Mouse (Mus musculus): Measurements from ENCODE around the gene Zrsr1.
A peak's percentile ranks its signal among the peaks of the same experiment; 100 is the strongest.

Zrsr1 gene

DNA sequence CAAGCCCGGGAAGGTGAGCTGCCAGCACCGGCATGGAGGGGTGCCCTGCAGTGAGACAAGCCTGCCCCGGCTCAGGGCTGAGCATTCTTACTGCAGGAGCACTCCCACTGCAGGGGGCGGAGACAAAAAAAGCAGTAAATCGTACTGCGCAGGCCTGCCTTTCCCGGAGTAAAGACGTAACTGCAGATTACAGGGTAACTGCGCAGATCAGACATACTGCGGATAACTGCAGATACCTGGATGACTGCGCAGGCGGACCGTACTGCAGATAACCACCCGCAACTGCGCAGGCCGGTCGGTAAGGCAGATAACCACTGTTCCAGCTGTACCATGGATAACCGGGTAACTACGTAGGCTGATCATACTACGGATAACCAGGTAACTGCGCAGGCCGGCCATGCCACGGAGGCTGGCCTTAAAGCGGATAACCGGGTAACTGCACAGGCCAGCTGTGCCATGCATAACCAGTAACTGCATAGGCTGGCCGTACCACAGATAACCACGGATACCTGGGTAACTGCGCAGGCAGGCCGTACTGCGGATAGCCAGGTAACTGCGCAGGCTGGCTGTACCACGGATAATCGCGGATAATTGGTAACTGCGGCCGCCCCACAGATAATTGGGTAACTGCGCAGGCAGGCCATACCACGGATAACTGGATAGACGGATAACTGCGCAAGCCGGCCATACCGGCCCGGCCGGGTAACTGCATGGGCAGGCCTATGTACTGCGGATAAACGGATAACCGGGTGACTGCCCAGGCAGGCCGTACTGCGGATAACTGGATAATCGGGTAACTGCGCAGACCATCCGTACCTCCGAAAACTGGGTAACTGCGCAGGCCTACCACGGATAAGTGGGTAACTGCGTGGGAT is at the start of gene Zrsr1:
Gene Zrsr1 (plus strand): TSS at position 171 of the 875 bp plus-strand sequence.
- peak; percentile 45 for DNase-seq (ENCODE audit: extremely low spot score)

DNA sequence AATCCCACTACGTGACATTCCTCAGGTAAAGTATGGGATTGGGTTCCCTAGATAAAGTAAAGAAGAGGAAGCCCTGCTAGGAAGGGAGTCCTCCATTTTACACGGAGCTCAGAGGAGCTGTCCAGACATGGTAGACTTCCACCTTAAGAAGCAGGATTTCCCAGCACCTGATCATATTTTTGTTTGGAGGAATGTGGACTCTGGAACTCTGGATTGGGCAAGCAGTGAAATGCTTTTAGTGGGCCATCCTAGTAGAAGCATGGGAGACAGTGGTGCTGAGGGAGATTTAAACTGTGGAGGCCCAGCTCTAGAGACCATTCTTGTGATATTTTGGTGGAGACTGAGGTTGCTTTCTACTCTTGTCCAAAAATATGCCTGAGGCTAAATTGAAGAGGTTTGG is 49.3 kb upstream of the Zrsr1 start:
- no peak for DNase-seq (ENCODE audit: extremely low spot score)

DNA sequence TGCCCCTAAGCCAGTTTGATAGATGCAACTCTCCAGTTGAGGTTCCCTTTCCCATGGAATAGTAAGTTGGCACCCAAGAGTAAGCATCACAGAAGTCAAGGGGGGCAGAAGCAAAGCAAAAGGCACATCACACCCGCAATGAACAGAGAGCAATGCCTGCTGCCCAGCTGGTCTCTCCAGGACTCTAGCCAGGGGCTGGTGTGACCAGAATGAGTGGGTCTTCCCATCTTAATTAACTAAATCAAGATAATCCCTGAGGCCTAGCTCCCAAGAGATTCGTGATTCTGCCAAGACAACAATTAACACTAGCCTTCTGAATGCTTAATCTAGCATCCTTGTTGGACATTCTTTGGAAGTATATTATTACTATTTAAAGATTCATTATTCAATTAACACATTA is 48.2 kb upstream of the Zrsr1 start:
- no peak for DNase-seq (ENCODE audit: extremely low spot score)

DNA sequence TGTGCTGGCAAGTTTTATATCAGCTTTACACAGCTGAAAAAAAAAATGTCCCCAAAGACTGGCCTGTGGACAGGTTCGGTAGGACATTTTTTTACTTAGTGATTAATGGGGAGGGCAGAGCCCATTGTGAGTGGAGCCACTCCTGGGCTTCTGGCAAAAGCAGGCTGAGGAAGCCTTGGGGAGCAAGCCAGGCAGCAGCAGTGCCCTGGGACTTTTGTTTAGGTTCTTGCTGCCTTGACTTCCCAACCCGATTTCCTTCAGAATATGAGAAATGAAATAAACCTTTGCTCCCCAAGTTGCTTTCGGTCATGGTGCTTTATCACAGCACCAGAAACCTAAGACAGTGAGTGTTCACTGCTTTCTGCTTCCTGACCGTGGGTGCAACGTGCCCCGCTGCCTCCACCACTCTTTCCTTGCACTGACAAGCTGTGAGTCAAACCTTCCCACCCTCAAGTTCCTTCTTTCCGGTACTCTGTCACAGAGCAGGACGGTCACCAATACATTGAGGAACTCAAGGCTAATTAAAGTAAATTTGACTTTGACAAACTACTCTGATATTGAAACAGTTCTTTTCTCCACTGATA is 43.1 kb upstream of the Zrsr1 start:
- DNase-seq (ENCODE audit: extremely low spot score): no peak

DNA sequence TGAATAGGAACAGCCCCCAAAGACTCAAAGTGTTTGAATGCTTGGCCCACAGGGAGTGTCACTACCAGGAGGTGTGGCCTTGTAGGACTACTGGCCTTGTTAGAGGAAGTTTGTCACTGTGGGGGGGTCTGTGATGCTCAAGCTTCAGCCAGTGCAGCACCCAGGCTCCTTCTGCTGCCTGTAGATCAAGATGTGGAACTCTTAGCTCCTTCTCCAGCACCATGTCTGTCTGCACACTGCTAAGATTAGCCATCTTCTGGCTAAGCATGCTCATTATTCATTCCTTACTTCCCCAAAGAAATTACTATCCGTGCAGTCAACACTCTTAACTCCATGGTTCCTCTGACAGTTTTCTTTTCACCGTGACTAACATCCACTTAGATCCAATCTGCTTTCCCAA is 41.7 kb upstream of the Zrsr1 start:
- DNase-seq (ENCODE audit: extremely low spot score): no peak

DNA sequence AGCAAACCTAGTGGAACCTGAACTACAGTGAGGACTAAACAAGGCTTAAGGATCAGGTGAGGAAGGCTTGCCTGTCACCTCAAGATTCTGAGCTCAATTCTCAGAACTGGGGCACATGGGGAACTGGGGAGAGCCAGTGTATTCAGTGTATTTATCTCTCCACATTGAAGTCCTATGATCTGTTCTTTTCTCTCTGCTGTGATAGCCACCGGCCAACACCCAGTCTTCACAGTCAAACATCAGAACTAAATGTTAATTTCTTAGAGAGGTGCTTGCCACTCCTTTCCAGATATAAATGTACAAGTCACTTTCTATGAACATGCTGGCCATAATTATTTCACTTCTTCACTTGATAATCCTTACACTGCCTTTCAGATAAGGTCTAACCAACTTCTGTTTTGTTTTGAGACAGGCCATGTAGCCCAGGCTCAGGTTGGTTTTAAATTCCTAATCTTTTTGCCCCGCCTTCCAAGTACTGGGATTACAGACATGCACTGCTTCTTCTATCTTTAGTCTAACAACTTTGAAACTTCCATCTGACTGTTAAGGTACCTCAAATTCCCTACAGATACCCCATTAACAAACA is 40.4 kb upstream of the Zrsr1 start:
- DNase-seq (ENCODE audit: extremely low spot score): no peak

DNA sequence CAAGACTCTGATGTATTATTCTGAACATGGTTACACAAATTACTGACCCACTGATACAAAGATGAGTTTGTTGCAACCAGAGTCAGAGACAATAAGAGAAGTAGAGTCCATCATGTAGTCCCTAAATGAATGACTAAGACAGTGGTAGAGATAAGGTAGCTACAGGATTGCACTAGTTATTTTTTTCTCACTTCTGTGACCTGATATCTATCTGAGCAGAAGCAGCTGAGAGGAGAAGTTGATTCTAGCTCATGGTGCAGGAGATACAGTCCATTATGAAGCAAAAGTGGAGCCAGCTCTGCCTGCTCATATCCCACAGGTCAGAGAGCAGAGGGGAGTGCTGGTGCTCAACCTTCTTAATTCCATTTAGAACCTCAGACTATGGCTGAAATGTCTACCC is 39.6 kb upstream of the Zrsr1 start:
- no peak for DNase-seq (ENCODE audit: extremely low spot score)

DNA sequence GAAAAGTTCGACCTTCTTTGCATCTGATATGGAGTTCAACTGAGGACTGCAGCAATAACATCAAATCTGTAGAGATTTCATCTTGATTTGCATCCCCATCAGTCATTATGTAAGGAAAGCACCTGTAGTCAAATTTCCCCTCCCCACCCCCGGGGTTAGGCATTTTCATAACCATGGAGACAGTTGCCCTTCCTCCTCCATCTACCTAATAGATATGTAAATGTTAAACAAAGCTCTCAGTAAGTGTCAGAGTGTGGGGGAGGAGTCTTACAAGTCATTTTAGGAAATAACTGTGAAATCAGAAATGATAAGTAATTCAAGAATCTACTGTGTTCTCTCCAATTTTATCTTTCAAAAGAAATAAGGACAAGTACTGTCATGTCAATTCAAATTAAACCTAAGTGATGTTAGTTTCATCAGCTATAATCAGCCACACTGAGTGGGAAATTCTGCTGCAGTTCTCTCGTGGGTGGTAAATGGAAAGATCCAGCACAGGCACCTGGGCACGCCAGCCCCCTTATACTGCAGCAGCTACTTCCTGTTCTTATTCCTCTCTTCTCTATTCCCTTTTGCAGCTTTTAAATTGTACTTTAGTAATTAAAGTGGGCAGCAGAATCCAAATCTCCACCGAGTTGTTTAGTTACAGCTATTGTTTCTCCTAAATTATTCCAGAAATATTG is 35.2 kb upstream of the Zrsr1 start:
- DNase-seq (ENCODE audit: extremely low spot score): no peak

DNA sequence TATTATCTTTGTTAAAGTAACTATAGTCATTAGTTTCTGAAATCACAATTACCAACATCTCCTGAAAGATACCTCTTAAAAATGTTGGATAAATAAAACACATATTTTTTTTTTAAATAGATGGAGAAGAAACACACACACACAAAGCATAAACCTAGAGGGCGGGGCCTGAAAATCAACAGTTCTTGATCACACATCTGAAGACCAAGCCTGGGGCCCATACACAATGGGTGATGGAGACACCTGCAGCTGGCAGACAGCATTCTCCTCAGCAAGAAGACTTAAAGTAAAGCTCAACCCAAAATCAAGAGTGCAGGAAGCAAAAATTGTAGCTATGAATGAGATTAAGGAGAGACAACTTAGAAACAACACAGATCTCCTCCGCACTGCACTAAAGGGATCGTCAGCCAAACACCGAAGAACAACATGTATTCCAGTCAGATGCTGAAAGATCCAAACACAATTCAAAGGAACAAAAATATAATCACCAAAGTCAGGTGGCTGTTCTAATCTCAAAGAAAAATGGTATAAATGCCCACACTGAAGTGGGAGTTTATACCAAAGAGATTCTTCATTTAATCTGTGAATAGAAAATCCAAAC is 34.0 kb upstream of the Zrsr1 start:
- DNase-seq (ENCODE audit: extremely low spot score): no peak

DNA sequence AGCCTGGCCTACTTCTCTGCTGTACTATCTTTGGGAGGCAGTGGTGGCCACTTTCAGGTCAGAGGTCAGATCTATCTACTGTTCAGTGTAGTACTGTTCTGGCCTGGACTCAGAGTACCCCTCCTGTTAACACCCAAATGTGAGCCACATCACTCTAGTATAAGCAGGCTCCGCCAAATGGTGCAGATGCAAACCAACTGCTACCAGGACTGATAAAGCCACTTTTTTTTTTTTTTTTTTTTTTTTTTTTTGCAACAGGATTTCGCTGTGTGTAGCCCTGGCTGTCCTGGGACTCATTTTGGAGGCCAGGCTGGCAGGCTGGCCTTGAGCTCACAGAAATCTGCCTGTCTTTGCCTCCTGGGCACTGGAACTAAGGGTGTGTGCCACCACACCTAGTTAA is 32.8 kb upstream of the Zrsr1 start:
- DNase-seq (ENCODE audit: extremely low spot score): no peak

DNA sequence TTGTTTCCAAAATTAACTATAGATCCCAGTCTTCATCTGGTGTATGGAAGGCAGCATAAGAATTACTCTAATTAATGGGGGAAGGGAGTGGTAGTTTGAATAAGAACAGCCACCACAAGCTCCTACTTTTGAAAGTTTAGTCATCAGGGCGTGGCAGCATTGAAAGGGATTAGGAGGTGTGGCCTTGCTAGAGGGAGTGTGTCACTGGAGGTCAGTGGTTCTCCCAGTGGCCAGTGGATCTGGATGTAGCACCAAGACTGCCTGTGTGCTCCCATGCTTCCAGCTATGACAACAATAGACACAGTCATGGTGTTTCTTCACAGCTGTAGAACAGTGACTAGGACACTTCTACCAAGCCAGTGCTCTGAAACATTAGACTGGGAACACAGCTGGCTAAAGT is 22.7 kb upstream of the Zrsr1 start:
- no peak for DNase-seq (ENCODE audit: extremely low spot score)

DNA sequence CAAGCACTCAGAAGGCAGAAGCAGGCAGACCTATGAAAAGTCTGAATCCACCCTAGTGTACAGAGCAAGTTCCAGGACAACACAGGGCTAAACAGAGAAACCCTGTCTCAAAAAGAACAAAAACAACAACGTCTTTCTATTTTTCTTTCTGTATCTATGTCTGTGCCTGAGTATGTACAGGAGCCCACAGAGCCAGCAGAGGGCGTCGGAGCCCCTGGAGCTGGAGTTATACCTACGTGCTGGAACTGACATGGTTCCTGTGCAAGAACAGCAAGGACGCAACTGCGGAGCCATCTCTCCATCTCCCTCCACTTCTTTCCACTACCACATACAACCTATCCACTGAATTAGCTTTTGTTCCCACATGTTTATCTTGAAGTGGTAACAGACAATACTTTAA is 21.7 kb upstream of the Zrsr1 start:
- no peak for DNase-seq (ENCODE audit: extremely low spot score)

DNA sequence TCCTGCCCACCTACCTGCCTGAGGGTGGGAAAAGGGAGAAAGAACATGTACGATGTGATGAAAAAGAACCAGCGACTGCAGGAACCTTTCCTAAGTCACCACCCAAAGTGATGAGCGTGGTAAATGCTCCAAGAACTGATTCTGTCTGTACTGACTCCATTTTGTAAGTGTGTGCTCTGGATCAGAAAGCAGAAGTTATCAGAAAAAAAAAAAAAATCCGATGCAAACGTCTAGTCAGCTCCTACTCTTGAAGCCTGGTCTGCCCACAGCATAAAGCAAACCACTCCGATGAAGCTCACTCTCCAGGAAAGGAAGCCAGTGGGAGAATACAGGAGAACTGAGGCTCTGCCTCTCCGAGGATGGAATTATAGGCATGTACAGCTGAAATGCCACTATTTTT is 19.1 kb upstream of the Zrsr1 start:
- DNase-seq (ENCODE audit: extremely low spot score): no peak

DNA sequence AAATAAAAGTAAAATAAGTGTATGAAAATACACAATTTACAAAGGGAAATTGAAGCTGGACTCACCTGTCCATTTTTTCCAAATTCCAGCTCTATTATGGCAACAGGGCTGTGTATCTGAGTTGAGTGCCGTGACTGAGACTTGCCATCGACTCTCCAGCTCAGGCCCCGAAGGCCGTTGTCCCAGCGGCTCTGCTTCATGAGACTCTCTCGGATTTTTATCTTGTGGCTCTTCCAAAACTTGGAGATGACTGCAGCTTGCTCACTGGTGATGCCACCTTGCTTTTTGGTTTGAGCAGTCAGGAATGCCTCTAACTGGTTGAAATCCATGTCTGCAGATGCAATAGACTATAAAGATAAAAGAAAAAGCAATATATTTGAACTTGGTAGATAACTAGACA is 15.5 kb upstream of the Zrsr1 start:
- DNase-seq (ENCODE audit: extremely low spot score): no peak

DNA sequence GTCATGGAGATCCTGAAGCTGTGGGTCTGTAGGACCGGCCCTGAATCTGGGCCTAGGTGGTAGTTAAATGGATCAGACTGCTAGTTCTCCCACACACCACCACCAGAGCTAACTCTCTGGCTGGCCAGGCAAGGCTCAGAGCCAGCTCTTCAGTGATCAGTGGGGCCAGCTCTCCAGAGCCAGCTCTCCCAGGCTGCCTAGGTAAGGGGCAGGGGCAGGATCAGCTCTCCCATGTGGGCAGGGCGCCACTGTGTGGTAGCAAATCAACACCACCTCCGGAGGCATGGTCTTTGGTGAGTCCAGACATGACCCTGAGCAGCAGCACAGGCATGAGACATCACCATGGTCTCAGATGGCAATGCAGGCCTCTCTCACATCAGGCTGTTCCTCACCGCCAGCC is 15.0 kb upstream of the Zrsr1 start:
- peak; percentile 17 for DNase-seq (ENCODE audit: extremely low spot score)

DNA sequence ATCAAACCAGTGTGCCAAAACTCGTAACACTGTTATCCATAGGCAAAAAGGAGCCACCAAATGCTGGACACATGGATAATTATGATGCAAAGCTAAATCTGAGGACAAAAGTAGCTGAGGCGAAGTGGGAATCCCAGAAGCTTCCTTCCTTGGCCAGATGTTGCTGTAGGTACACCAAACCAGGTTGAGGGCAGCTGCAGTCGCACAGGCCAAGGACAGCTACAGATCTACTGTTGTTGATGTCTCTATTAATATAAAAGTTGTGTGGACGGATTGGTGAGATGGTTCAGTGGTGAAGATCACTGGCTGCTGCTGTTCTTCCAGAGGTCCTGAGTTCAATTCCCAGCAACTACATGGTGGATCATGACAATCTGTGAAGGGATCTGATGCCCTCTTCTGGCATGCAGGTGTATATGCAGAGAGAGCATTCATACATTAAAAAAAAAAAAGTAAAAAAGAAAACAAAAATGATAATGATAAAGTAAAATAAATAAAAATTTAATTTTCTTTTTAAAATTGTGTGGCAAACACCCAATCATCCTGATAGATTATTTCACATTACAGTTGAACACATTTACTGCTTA is 13.9 kb upstream of the Zrsr1 start:
- DNase-seq (ENCODE audit: extremely low spot score): no peak

DNA sequence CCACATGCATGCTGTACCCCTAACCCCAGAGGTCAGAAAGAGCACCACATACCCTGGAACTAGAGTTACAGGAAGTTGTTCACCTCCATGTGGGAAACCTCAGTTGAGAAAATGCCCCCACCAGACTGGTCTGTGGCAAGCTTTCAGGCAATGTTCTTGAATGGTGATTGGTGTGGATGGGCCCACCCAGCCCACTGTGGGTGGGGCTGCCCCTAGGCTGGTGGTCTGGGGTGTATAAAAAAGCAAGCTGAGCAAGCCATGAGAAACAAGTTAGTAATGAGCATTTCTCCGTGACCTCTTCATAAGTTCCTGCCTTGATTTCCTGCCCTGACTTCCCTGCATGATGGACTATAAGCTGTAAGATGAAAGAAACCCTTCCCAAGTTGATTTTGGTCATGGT is 9.7 kb upstream of the Zrsr1 start:
- no peak for DNase-seq (ENCODE audit: extremely low spot score)

DNA sequence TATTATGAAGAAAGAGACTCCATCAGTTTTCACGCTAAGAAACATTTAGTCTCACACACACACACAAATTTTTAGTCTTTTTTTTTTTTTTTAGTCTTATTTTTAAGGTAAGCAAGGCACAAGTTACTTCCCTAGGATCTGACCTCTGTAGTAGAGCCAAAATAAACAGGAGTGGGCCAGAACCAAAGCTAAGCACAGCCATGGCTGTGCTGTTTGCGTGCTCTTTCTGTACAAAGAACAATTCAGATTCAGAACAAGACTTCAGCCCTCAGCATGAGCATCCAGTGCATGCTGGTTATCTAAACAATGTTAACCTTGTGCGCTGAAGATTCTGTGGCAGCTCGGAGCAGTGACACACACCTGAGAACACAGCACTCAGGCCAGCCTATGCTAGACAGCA is 7.4 kb upstream of the Zrsr1 start:
- no peak for DNase-seq (ENCODE audit: extremely low spot score)

DNA sequence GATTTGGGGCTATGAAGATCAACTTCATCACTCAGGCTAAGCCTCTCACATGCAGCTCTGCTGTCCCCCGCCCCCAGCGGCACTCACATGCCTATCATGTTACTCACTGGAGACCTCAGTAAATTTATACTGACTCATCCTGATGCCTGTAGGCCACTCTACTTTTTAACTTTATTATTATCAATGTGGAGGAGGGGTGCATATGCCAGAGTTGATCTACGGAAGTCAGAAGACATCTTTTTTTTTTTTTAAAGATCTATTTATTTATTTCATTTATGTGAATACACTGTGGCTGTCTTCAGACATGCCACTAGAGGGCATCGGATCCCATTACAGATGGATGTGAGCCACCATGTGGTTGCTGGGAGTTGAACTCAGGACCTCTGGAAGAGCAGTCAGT is 6.3 kb upstream of the Zrsr1 start:
- DNase-seq (ENCODE audit: extremely low spot score): no peak

DNA sequence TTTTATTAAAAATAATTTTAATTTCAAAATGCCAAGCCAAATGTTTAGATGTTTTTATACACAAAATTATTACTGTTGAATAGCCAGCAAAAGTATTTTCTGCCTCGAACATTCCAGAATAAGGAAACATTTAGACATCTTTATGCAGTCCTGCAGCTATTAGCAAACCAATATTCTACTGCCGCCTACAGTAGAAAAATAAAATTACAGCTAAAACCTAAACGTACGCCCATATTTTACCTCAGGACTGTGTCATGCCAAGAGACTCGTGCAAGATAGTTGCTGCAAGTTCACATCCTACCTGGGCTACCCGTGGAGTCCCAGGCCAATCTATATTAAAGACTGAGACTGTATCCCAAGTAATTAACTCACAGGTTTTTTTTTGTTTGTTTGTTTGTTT is 2.3 kb upstream of the Zrsr1 start:
- no peak for DNase-seq (ENCODE audit: extremely low spot score)

DNA sequence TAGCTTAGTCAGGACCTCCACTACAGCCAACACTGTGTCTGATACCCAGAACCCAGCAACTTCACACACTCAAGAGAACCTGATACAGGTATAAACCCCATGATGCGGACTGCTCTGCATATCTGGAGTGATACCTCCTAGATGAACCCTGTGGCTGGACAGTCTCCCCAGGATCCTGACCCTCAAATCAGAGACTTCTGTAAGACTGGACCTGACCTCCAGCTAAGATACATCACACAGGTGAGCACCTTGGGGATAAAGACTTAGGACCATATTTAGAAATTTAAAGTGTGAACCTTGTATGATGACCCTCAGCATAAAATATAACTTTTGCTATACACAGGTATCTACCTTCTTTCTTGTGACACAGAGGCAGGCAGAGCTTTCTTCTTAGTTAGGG is 1.3 kb upstream of the Zrsr1 start:
- no peak for DNase-seq (ENCODE audit: extremely low spot score)
